Mouse (Mus musculus) spleen, adult 2 months (tissue): ENCODE data around the gene Ugt1a1. TPM values are rescaled to one million over a fixed set of nuclear protein-coding genes. Genes with fewer than 3 reads are reported as not detected.
"Not testable (repeated sequence)": the region's sequence is repeated elsewhere in the genome, so short reads cannot be mapped to it uniquely, and the experiment has no call there.

ENCODE experiments used
- DNase-seq, 2 experiments: peaks; one replicate each; pipeline versions ENCODE4 v3.0.0 to v3.0.0-alpha.2; 2012 to 2021; ENCODE audit warnings: low spot score in 2 of 2, low read depth in 1 of 2
- H3K27ac ChIP-seq: fragments of 200-500 bp; 2 replicates; pipeline ENCODE4 v1.5.1; 2012; ENCODE audit warnings: low read length, inconsistent platforms; ENCODE audit not compliant: insufficient read depth
- H3K27me3 ChIP-seq: fragments of 200-500 bp; 2 replicates; pipeline ENCODE4 v1.6.1; 2012; ENCODE audit warnings: mild to moderate bottlenecking, moderate library complexity, low read length, inconsistent platforms; ENCODE audit not compliant: control insufficient read depth, insufficient read depth
- H3K36me3 ChIP-seq: fragments of 200-500 bp; 2 replicates; pipeline ENCODE4 v1.6.1; 2012; ENCODE audit warnings: mild to moderate bottlenecking, low read length, inconsistent platforms; ENCODE audit not compliant: control insufficient read depth, insufficient read depth
- H3K4me1 ChIP-seq: fragments of 200-500 bp; 2 replicates; pipeline ENCODE4 v1.6.1; 2011; ENCODE audit warnings: inconsistent platforms; ENCODE audit not compliant: control insufficient read depth, insufficient read depth, insufficient read length
- H3K4me3 ChIP-seq: fragments of 200-500 bp; 2 replicates; pipeline ENCODE4 v1.5.1; 2011; ENCODE audit warnings: mild to moderate bottlenecking, inconsistent platforms; ENCODE audit not compliant: insufficient read depth, insufficient read length; ENCODE audit errors: extremely low read depth
- CTCF ChIP-seq: fragments of 200-500 bp; IDR thresholded peaks from 2 replicates; pipeline ENCODE4 v1.5.1; 2011; ENCODE audit warnings: mild to moderate bottlenecking, inconsistent platforms; ENCODE audit not compliant: insufficient read depth, insufficient read length, insufficient replicate concordance; ENCODE audit errors: extremely low read depth
- POLR2A ChIP-seq: fragments of 200-500 bp; IDR thresholded peaks from 2 replicates; pipeline ENCODE4 v1.6.1; 2011; ENCODE audit warnings: low read depth, low read length, inconsistent platforms
- WGBS: fragments of 180-500 bp; shearing (Covaris S2); methylation state at CpG from one replicate; pipeline ENCODE4 v1.1.7; 2018; 5-methylcytosine and 5-hydroxymethylcytosine counted together
- polyA plus RNA-seq: library from polyadenylated mRNA; depleted of rRNA; stranded (reverse); fragments of >200 nt; gene quantifications from 2 replicates; pipeline ENCODE4 v1.2.3, GENCODE M21; 2012; rRNA removed

Ugt1a1 gene
- polyA plus RNA-seq: 0.22 TPM in 1 of 2 replicates, not detected in the other

- H3K27me3 ChIP-seq: no peaks in the 10 kb centered on the region
- 72% methylated on average over 8 of the region's 8 CpGs for WGBS
- no peaks in the 10 kb centered on the region for H3K36me3 ChIP-seq
- peak in 1 of 2 experiments; percentile 12 for DNase-seq
- H3K4me1 ChIP-seq: no peaks in the 10 kb centered on the region
- no peak within 1 kb of the TSS for H3K27ac ChIP-seq
- no peak within 1 kb of the TSS for H3K4me3 ChIP-seq
- TF ChIP-seq POLR2A: no peak
Observed at GRCm38 (mm10) chr1:88211812-88212211, at the start of gene Ugt1a1. TSS of gene Ugt1a1 (plus strand) at chr1:88211959.

- Histone ChIP-seq H3K27me3 (no peaks in the 10 kb centered on the region), H3K4me1 (no peaks in the 10 kb centered on the region), H3K36me3 (no peaks in the 10 kb centered on the region), H3K27ac (no peak within 1 kb of the TSS), H3K4me3 (no peak within 1 kb of the TSS)
- TF ChIP-seq CTCF (no peak), POLR2A (no peak)
- no peak for DNase-seq
- WGBS: 94% methylated on average over 5 of the region's 5 CpGs
Observed at GRCm38 (mm10) chr1:88165711-88166110, 46.0 kb upstream of the Ugt1a1 start, which contains the start of gene Ugt1a5. TSS of gene Ugt1a5 (plus strand) at chr1:88166012.

DNA sequence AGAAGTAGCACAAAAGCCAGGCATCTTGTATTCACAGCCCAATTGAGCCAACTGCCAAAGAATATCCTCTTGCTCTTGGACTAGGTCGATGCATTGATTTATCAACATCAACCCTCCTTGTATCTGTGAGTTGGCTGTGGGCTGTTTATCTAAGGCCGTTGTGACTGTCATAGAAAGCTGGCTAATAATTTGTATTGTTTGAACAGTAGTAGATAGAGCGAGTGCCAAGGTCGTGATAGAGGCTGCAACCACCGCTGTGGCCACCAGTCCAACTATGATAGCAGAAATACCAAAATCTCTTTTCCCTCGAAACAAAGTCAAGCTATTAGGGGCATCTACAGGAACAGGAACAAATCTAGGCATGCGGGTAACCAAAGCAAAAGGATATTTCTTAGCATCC lies 39.6 kb upstream of the Ugt1a1 start:
- H3K27ac ChIP-seq, H3K36me3 ChIP-seq, H3K4me1 ChIP-seq, H3K27me3 ChIP-seq, DNase-seq, H3K4me3 ChIP-seq: not testable (repeated sequence)
- WGBS: 80% methylated on average over 7 of the region's 7 CpGs

GRCm38 (mm10) chr1:88179657-88180056 lies 32.1 kb upstream of the Ugt1a1 start:
- TF ChIP-seq POLR2A: no peak
- no peak for TF ChIP-seq CTCF
- Histone ChIP-seq H3K4me3 (no peak overlapping the region), H3K27me3 (no peaks in the 10 kb centered on the region), H3K36me3 (no peaks in the 10 kb centered on the region), H3K27ac (no peak overlapping the region), H3K4me1 (no peaks in the 10 kb centered on the region)
- WGBS: 95% methylated on average over 1 of the region's 1 CpGs
- DNase-seq: no peak

- TF ChIP-seq POLR2A (no peak), CTCF (no peak)
- DNase-seq: no peak
- H3K27ac ChIP-seq: no peak overlapping the region
- H3K36me3 ChIP-seq: no peaks in the 10 kb centered on the region
- no peaks in the 10 kb centered on the region for H3K27me3 ChIP-seq
- 96% methylated on average over 5 of the region's 5 CpGs for WGBS
- H3K4me1 ChIP-seq: no peaks in the 10 kb centered on the region
- no peak overlapping the region for H3K4me3 ChIP-seq
Observed at GRCm38 (mm10) chr1:88186325-88186935, 25.3 kb upstream of the Ugt1a1 start.

DNA sequence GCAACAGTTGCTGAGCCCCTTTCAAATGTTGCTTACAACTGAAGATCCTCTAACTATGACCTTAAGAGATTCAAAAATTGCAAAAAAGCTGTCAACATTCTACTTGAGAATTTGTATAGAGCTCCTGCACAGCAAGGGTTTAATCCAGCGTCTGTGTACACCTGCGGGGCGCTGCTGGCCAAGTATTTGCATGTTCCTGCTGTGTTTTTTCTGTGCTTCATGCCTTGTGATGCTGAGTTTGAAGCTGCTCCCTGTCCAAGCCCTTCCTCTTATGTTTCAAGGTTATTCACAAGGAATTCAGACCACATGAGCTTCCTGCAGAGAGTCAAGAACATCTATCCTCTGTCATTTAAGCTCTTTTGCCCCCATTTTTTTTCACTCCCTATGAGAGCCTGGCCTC lies 19.6 kb upstream of the Ugt1a1 start:
- 86% methylated on average over 3 of the region's 3 CpGs for WGBS
- no peaks in the 10 kb centered on the region for H3K36me3 ChIP-seq
- DNase-seq: no peak
- H3K4me1 ChIP-seq: no peaks in the 10 kb centered on the region
- TF ChIP-seq CTCF (no peak), POLR2A (no peak)
- no peak overlapping the region for H3K4me3 ChIP-seq
- no peaks in the 10 kb centered on the region for H3K27me3 ChIP-seq
- no peak overlapping the region for H3K27ac ChIP-seq

- TF ChIP-seq CTCF (no peak), POLR2A (no peak)
- Histone ChIP-seq H3K4me3 (no peak overlapping the region), H3K36me3 (no peaks in the 10 kb centered on the region), H3K27ac (no peak overlapping the region), H3K4me1 (no peaks in the 10 kb centered on the region), H3K27me3 (no peaks in the 10 kb centered on the region)
- 89% methylated on average over 1 of the region's 1 CpGs for WGBS
- no peak for DNase-seq
Observed at GRCm38 (mm10) chr1:88195687-88196086, 16.1 kb upstream of the Ugt1a1 start.
